Mouse (Mus musculus): ENCODE results near the gene Ywhab.
A peak's percentile ranks its signal among the peaks of the same experiment; 100 is the strongest.

Ywhab gene

GRCm38 (mm10) chr2:164010496-164010895 is 15.7 kb downstream of the Ywhab start:
- no peak for DNase-seq

GRCm38 (mm10) chr2:164010944-164011343 is 16.2 kb downstream of the Ywhab start:
- no peak for DNase-seq

GRCm38 (mm10) chr2:164015304-164015703 is 20.5 kb downstream of the Ywhab start:
- no peak for DNase-seq

GRCm38 (mm10) chr2:164018910-164019309 is 24.1 kb downstream of the Ywhab start:
- no peak for DNase-seq

GRCm38 (mm10) chr2:164019943-164020342 is 25.2 kb downstream of the Ywhab start:
- no peak for DNase-seq

GRCm38 (mm10) chr2:164022104-164022503 is 27.3 kb downstream of the Ywhab start:
- DNase-seq, result no peak

GRCm38 (mm10) chr2:164025150-164025549 is 30.4 kb downstream of the Ywhab start, which contains the start of gene Pabpc1l:
Pabpc1l (plus strand) TSS chr2:164025450.
- DNase-seq, result no peak

GRCm38 (mm10) chr2:164031147-164031546 is 36.4 kb downstream of the Ywhab start:
- DNase-seq, result no peak

GRCm38 (mm10) chr2:164032973-164033372 is 38.2 kb downstream of the Ywhab start:
- DNase-seq, result no peak

- DNase-seq, result no peak
These were observed 41.8 kb downstream of the Ywhab start for GRCm38 (mm10) chr2:164036520-164037019.

- DNase-seq, result no peak
These were observed 43.8 kb downstream of the Ywhab start for GRCm38 (mm10) chr2:164038407-164039028.

- no peak for DNase-seq
These were observed 46.2 kb downstream of the Ywhab start for GRCm38 (mm10) chr2:164040949-164041348.

GRCm38 (mm10) chr2:164041523-164041922 is 46.8 kb downstream of the Ywhab start:
- DNase-seq, result no peak

- DNase-seq, result peak; percentile 41 to 73
These were observed 52.5 kb downstream of the Ywhab start for GRCm38 (mm10) chr2:164047197-164047690.

GRCm38 (mm10) chr2:164053767-164054166 is 59.0 kb downstream of the Ywhab start:
- DNase-seq, result peak in 1 of 2 experiments; percentile 36

- no peak for DNase-seq
These were observed 59.9 kb downstream of the Ywhab start for GRCm38 (mm10) chr2:164054671-164055070.

GRCm38 (mm10) chr2:164059634-164060235 is 65.0 kb downstream of the Ywhab start:
- DNase-seq, result no peak

Measured in kidney, postnatal 25 days (tissue).